Mouse (Mus musculus): ENCODE data around the gene Agmat.

DNA sequence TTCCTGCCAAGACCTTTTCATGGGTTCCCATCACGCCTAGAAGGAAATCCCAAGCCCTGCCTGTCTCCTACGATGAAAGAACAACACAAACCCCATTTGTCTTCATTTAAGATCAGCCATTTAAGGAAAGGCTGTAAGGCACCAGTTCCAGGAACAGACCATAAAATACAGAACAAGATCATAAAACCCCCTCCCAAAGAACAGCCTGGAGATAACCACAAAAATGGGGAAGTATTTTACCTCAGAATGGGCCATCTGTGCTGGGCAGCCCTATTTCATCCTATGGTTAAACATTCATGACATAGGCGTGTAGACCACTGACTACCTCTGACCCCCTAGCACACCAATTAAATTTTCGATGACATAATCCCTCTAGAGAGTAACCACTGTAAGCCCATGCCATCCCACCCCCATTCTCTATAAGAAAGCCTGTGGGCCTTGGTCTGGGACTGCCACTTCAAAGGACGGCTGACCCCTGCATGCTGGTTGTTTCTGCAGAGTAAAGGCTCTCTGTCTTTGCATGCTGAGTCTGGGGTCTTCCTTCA is 32.8 kb upstream of the Agmat start:
- TF ChIP-seq CTCF (IDR thresholded peaks at IDR 0.05; ENCODE audit: borderline replicate concordance, insufficient read depth, low read depth, low read length) (no peak), POLR2A (IDR thresholded peaks at IDR 0.05; ENCODE audit: borderline replicate concordance, insufficient read depth, low read length) (no peak)
